Mouse (Mus musculus) NIH3T3 (cell line): ENCODE results near the gene Rreb1.
A peak's percentile ranks its signal among the peaks of the same experiment; 100 is the strongest.

ENCODE experiments used
- DNase-seq: peaks from one replicate; pipeline ENCODE4 v3.0.0-alpha.2; 2012; ENCODE audit warnings: low read depth

The Rreb1 gene

GRCm38 (mm10) chr13:37853441-37853840 is 75.2 kb downstream of the Rreb1 start:
- DNase-seq = no peak

- peak; percentile 62 for DNase-seq
Observed at GRCm38 (mm10) chr13:37854031-37854431, 75.8 kb downstream of the Rreb1 start.

- no peak for DNase-seq
Observed at GRCm38 (mm10) chr13:37854455-37855220, 76.4 kb downstream of the Rreb1 start.

- DNase-seq = no peak
Observed at GRCm38 (mm10) chr13:37855221-37855757, 77.1 kb downstream of the Rreb1 start.

- no peak for DNase-seq
Observed at GRCm38 (mm10) chr13:37855765-37856164, 77.6 kb downstream of the Rreb1 start.

GRCm38 (mm10) chr13:37856537-37856936 is 78.3 kb downstream of the Rreb1 start:
- DNase-seq = no peak

- DNase-seq = peak; percentile 92
Observed at GRCm38 (mm10) chr13:37857284-37858065, 79.3 kb downstream of the Rreb1 start.

- DNase-seq = no peak
Observed at GRCm38 (mm10) chr13:37858066-37858501, 79.9 kb downstream of the Rreb1 start.

GRCm38 (mm10) chr13:37858508-37858907 is 80.3 kb downstream of the Rreb1 start:
- DNase-seq = no peak

GRCm38 (mm10) chr13:37859782-37860181 is 81.6 kb downstream of the Rreb1 start:
- DNase-seq = no peak

- DNase-seq = no peak
Observed at GRCm38 (mm10) chr13:37860204-37860603, 82.0 kb downstream of the Rreb1 start.

- no peak for DNase-seq
Observed at GRCm38 (mm10) chr13:37860789-37861188, 82.6 kb downstream of the Rreb1 start.

GRCm38 (mm10) chr13:37862492-37862891 is 84.3 kb downstream of the Rreb1 start:
- no peak for DNase-seq

- DNase-seq = no peak
Observed at GRCm38 (mm10) chr13:37863643-37864042, 85.4 kb downstream of the Rreb1 start.

- DNase-seq = no peak
Observed at GRCm38 (mm10) chr13:37864697-37865096, 86.5 kb downstream of the Rreb1 start.

- no peak for DNase-seq
Observed at GRCm38 (mm10) chr13:37866296-37866695, 88.1 kb downstream of the Rreb1 start.

GRCm38 (mm10) chr13:37866846-37867245 is 88.6 kb downstream of the Rreb1 start:
- peak; percentile 25 for DNase-seq

GRCm38 (mm10) chr13:37870118-37870908 is 92.1 kb downstream of the Rreb1 start:
- no peak for DNase-seq

GRCm38 (mm10) chr13:37872142-37872835 is 94.1 kb downstream of the Rreb1 start:
- DNase-seq = no peak

GRCm38 (mm10) chr13:37873125-37873891 is 95.1 kb downstream of the Rreb1 start:
- DNase-seq = no peak

- DNase-seq = no peak
Observed at GRCm38 (mm10) chr13:37875919-37876318, 97.7 kb downstream of the Rreb1 start.
